8 mouse cellular contexts compared by ENCODE assay signal in genomic region chr4:46389013-46389611, GRCm38 (mm10). TPM values are rescaled to one million over a fixed set of nuclear protein-coding genes. Genes with fewer than 3 reads are reported as not detected.
A peak's percentile ranks its signal among the peaks of the same experiment; 100 is the strongest.
DNase-seq lines count a peak whose midpoint lies in the region; ATAC-seq and TF ChIP-seq lines count a peak whose summit lies in the region.

Trmo (minus strand) TSS chr4:46389437.

- peak; percentile 96 for DNase-seq in 3134 (ENCODE audit: extremely low read depth, insufficient read length, low spot score)
- peak; percentile 95 for DNase-seq in adrenal gland, postnatal 36 days
- peak; percentile 96 for DNase-seq in heart, adult 18-20 months
- peak; percentile 97 for DNase-seq in kidney, adult 2 months
- DNase-seq in spleen, adult 2 months (ENCODE audit: low read depth in 1 of 2, low spot score in 2 of 2) = peak; percentile 93 to 98

- peaks cover 18% of the 10 kb centered on the region for H3K36me3 ChIP-seq in embryonic facial prominence, embryonic 13.5 days
- H3K36me3 ChIP-seq in kidney, adult 2 months (ENCODE audit: control insufficient read depth, insufficient read depth, low read length) = no peaks in the 10 kb centered on the region
- peaks cover 20% of the 10 kb centered on the region for H3K36me3 ChIP-seq in limb, embryonic 12.5 days
- H3K36me3 ChIP-seq in midbrain, embryonic 15.5 days (replicated peaks) = 0 out of 2 replicates have a peak, but pooled peaks cover 3% of the 10 kb centered on the region
- H3K36me3 ChIP-seq in spleen, adult 2 months (ENCODE audit: control insufficient read depth, insufficient read depth, low read length) = peaks cover 12% of the 10 kb centered on the region

- TF ChIP-seq POLR2A in kidney, adult 2 months (IDR thresholded peaks at IDR 0.05; ENCODE audit: low read depth, low read length) = peak; percentile 62
- TF ChIP-seq POLR2A in spleen, adult 2 months (IDR thresholded peaks at IDR 0.05; ENCODE audit: low read depth, low read length) = peak; percentile 93

- H3K9me3 ChIP-seq in embryonic facial prominence, embryonic 13.5 days = no peaks in the 10 kb centered on the region
- H3K9me3 ChIP-seq in limb, embryonic 12.5 days = no peaks in the 10 kb centered on the region
- no peaks in the 10 kb centered on the region for H3K9me3 ChIP-seq in midbrain, embryonic 15.5 days

- WGBS in embryonic facial prominence, embryonic 13.5 days = under 1% methylated on average over 56 of the region's 56 CpGs
- WGBS in kidney, adult 2 months = under 1% methylated on average over 56 of the region's 56 CpGs
- WGBS in limb, embryonic 12.5 days = under 1% methylated on average over 56 of the region's 56 CpGs
- under 1% methylated on average over 56 of the region's 56 CpGs for WGBS in midbrain, embryonic 15.5 days
- under 1% methylated on average over 56 of the region's 56 CpGs for WGBS in spleen, adult 2 months

- TF ChIP-seq CTCF in kidney, adult 2 months (conservative IDR thresholded peaks at IDR 0.05; ENCODE audit: insufficient read depth, insufficient read length, low read depth, low read length) = no peak
- TF ChIP-seq CTCF in spleen, adult 2 months (IDR thresholded peaks at IDR 0.05; ENCODE audit: extremely low read depth, insufficient read depth, insufficient read length, insufficient replicate concordance) = no peak

- no peaks in the 10 kb centered on the region for H3K27me3 ChIP-seq in embryonic facial prominence, embryonic 13.5 days
- H3K27me3 ChIP-seq in kidney, adult 2 months (replicated peaks; ENCODE audit: control insufficient read depth, insufficient read depth, low read length) = no peaks in the 10 kb centered on the region
- no peaks in the 10 kb centered on the region; the same call in 1 of the 2 replicates for H3K27me3 ChIP-seq in limb, embryonic 12.5 days
- H3K27me3 ChIP-seq in midbrain, embryonic 15.5 days (replicated peaks) = no peaks in the 10 kb centered on the region
- no peaks in the 10 kb centered on the region for H3K27me3 ChIP-seq in spleen, adult 2 months (ENCODE audit: control insufficient read depth, insufficient read depth, low read length)

- peak; percentile 93 for ATAC-seq in embryonic facial prominence, embryonic 13.5 days (ENCODE audit: insufficient number of reproducible peaks, insufficient read depth, low FRiP score, low TSS enrichment, low read depth)
- ATAC-seq in limb, embryonic 12.5 days (ENCODE audit: insufficient number of reproducible peaks, insufficient read depth, low FRiP score, low TSS enrichment, low read depth) = peak; percentile 95
- ATAC-seq in midbrain, embryonic 15.5 days (replicated peaks) = peak; percentile 98

- H3K4me3 ChIP-seq in embryonic facial prominence, embryonic 13.5 days = peak within 1 kb of the TSS; percentile 64
- peak within 1 kb of the TSS; percentile 80 for H3K4me3 ChIP-seq in kidney, adult 2 months (ENCODE audit: insufficient read depth, low read depth, low read length)
- peak within 1 kb of the TSS; percentile 62 for H3K4me3 ChIP-seq in limb, embryonic 12.5 days (replicated peaks)
- H3K4me3 ChIP-seq in midbrain, embryonic 15.5 days = peak within 1 kb of the TSS; percentile 56
- H3K4me3 ChIP-seq in spleen, adult 2 months (ENCODE audit: extremely low read depth, insufficient read depth, insufficient read length) = peak within 1 kb of the TSS; percentile 86

- H3K4me2 ChIP-seq in embryonic facial prominence, embryonic 13.5 days = peak within 1 kb of the TSS; percentile 68
- peak within 1 kb of the TSS; percentile 65 for H3K4me2 ChIP-seq in limb, embryonic 12.5 days
- peak within 1 kb of the TSS; percentile 58 for H3K4me2 ChIP-seq in midbrain, embryonic 15.5 days

- peak within 1 kb of the TSS; percentile 87 for H3K9ac ChIP-seq in embryonic facial prominence, embryonic 13.5 days
- peak within 1 kb of the TSS; percentile 84 for H3K9ac ChIP-seq in limb, embryonic 12.5 days (replicated peaks)
- H3K9ac ChIP-seq in midbrain, embryonic 15.5 days = peak within 1 kb of the TSS; percentile 68

- peak within 1 kb of the TSS; percentile 95 for H3K27ac ChIP-seq in embryonic facial prominence, embryonic 13.5 days
- H3K27ac ChIP-seq in kidney, adult 2 months (ENCODE audit: insufficient read depth, low read depth, low read length) = peak within 1 kb of the TSS; percentile 88
- H3K27ac ChIP-seq in limb, embryonic 12.5 days = peak within 1 kb of the TSS; percentile 93
- H3K27ac ChIP-seq in midbrain, embryonic 15.5 days = peak within 1 kb of the TSS; percentile 95
- peak within 1 kb of the TSS; percentile 98 for H3K27ac ChIP-seq in spleen, adult 2 months (ENCODE audit: insufficient read depth, low read length)

- no peaks in the 10 kb centered on the region for H3K4me1 ChIP-seq in embryonic facial prominence, embryonic 13.5 days
- no peaks in the 10 kb centered on the region for H3K4me1 ChIP-seq in kidney, adult 2 months (ENCODE audit: control insufficient read depth, insufficient read depth, low read length)
- H3K4me1 ChIP-seq in limb, embryonic 12.5 days (replicated peaks) = no peaks in the 10 kb centered on the region
- peaks cover 7% of the 10 kb centered on the region for H3K4me1 ChIP-seq in midbrain, embryonic 15.5 days
- H3K4me1 ChIP-seq in spleen, adult 2 months (ENCODE audit: control insufficient read depth, insufficient read depth, insufficient read length) = peaks cover 2% of the 10 kb centered on the region; the same call in 1 of the 2 replicates

RNA-seq across cellular contexts. Expression of gene Trmo, which starts in this region (rescaled TPM):
- total RNA-seq in adrenal gland, postnatal 36 days (2021) = 1 to 10 TPM; 6.0 to 6.8 TPM
- 8.3 and 9.3 TPM in 2 replicates for polyA plus RNA-seq in embryonic facial prominence, embryonic 13.5 days (2015; fragmentation: Nextera tagmentation; extraction: Ambion mirVana)
- total RNA-seq in heart, adult 18-20 months (2021) = 1 to 10 TPM; 3.2 to 4.7 TPM
- polyA plus RNA-seq in kidney, adult 2 months (2012; rRNA removed) = 6.1 and 7.0 TPM in 2 replicates
- 8.8 and 9.0 TPM in 2 replicates for polyA plus RNA-seq in limb, embryonic 12.5 days (2016; fragmentation: Nextera tagmentation; extraction: Ambion mirVana)
- polyA plus RNA-seq in midbrain, embryonic 15.5 days (2015; fragmentation: Nextera tagmentation; extraction: Ambion mirVana) = 9.2 and 9.4 TPM in 2 replicates
- polyA plus RNA-seq in spleen, adult 2 months (2012; rRNA removed) = 10.8 and 11.6 TPM in 2 replicates

Comparison
In these comparisons a context has a peak if more than half of its experiments do, and no peak if none do; other contexts are left out.
1. Peak in every context shown above with its lines: DNase-seq, ATAC-seq, H3K4me3 ChIP-seq and H3K27ac ChIP-seq.